Mouse (Mus musculus): Measurements from ENCODE around the gene Mrpl55. TPM values are rescaled to one million over a fixed set of nuclear protein-coding genes. Genes with fewer than 3 reads are reported as not detected.

Gene Mrpl55
- 119 and 128 TPM in 2 replicates for polyA plus RNA-seq (2016; fragmentation: Nextera tagmentation; extraction: Ambion mirVana)

- Histone ChIP-seq H3K36me3 (replicated peaks) (peaks cover 53% of the 10 kb centered on the region), H3K4me3 (peak within 1 kb of the TSS; percentile 83), H3K4me1 (peaks cover 17% of the 10 kb centered on the region), H3K27ac (replicated peaks) (peak within 1 kb of the TSS; percentile 85), H3K27me3 (replicated peaks; ENCODE audit: low read depth, poor library complexity, severe bottlenecking) (no peaks in the 10 kb centered on the region), H3K9me3 (no peaks in the 10 kb centered on the region)
- under 1% methylated on average over 63 of the region's 63 CpGs for WGBS
- DNase-seq (ENCODE audit: low spot score) = peak; percentile 97
Measured at GRCm38 (mm10) chr11:59202081-59202995, at the start of gene Mrpl55. Gene Mrpl55, plus strand, starts transcription at chr11:59202486.

DNA sequence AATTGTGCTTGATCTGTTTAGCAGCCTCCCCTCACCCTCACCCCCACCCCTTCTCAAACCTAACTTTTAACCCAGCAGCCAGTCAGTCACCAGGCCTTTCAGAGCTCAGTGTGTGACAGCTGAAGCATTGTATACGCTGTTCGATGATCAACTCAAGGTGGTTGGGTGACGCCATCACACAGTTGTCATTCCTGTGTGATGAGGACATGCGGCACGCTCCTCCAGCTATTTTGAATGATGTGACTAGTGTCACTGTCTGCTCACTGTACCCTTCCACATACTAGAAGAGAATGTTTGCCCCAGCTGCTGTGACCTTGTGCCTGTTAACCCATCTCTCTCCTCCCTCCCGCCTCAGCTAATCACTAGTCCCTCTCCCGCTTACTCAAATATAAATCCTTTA is 48.1 kb upstream of the Mrpl55 start:
- H3K36me3 ChIP-seq (replicated peaks) = peaks cover 31% of the 10 kb centered on the region
- H3K9me3 ChIP-seq = no peaks in the 10 kb centered on the region
- DNase-seq (ENCODE audit: low spot score) = no peak
- H3K4me3 ChIP-seq = no peak overlapping the region
- H3K27me3 ChIP-seq (replicated peaks; ENCODE audit: low read depth, poor library complexity, severe bottlenecking) = no peaks in the 10 kb centered on the region
- 92% methylated on average over 7 of the region's 7 CpGs for WGBS
- no peaks in the 10 kb centered on the region for H3K4me1 ChIP-seq
- no peak overlapping the region for H3K27ac ChIP-seq (replicated peaks)

DNA sequence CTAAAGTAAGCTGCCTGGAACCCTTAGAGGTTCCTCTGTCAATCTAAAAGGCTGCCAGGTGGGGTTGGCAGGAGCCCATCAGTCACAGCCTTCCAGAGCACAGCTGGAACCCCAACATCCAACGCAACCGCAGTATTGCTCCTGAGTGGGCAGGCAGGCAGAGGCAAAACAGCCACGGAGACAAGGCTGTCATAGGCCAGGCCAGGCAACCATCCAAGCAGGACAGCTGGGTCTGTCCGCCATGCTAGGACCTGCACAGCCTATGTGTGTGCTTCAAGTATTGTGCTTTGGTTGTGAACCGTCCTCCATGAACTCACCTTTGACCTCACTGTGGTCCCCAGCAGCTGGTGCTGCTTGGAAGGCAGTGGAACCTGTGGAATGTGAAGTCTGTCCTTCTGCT is 46.4 kb upstream of the Mrpl55 start:
- Histone ChIP-seq H3K4me3 (no peak overlapping the region), H3K27me3 (replicated peaks; ENCODE audit: low read depth, poor library complexity, severe bottlenecking) (no peaks in the 10 kb centered on the region), H3K36me3 (replicated peaks) (peaks cover 31% of the 10 kb centered on the region), H3K4me1 (no peaks in the 10 kb centered on the region), H3K27ac (replicated peaks) (no peak overlapping the region), H3K9me3 (no peaks in the 10 kb centered on the region)
- DNase-seq (ENCODE audit: low spot score) = no peak
- WGBS = 88% methylated on average over 5 of the region's 5 CpGs

GRCm38 (mm10) chr11:59159099-59159498 is 43.2 kb upstream of the Mrpl55 start:
- 94% methylated on average over 13 of the region's 13 CpGs for WGBS
- no peak for DNase-seq (ENCODE audit: low spot score)
- no peaks in the 10 kb centered on the region for H3K27me3 ChIP-seq (replicated peaks; ENCODE audit: low read depth, poor library complexity, severe bottlenecking)
- H3K9me3 ChIP-seq = no peaks in the 10 kb centered on the region
- peaks cover 11% of the 10 kb centered on the region for H3K4me1 ChIP-seq
- H3K36me3 ChIP-seq (replicated peaks) = peaks cover 31% of the 10 kb centered on the region
- no peak overlapping the region for H3K27ac ChIP-seq (replicated peaks)
- H3K4me3 ChIP-seq = no peak overlapping the region

GRCm38 (mm10) chr11:59159558-59159957 is 42.7 kb upstream of the Mrpl55 start:
- Histone ChIP-seq H3K36me3 (replicated peaks) (peaks cover 31% of the 10 kb centered on the region), H3K27ac (replicated peaks) (no peak overlapping the region), H3K4me1 (peaks cover 16% of the 10 kb centered on the region), H3K27me3 (replicated peaks; ENCODE audit: low read depth, poor library complexity, severe bottlenecking) (no peaks in the 10 kb centered on the region), H3K9me3 (no peaks in the 10 kb centered on the region), H3K4me3 (no peak overlapping the region)
- DNase-seq (ENCODE audit: low spot score) = no peak
- WGBS = 93% methylated on average over 4 of the region's 4 CpGs

GRCm38 (mm10) chr11:59161398-59161797 is 40.9 kb upstream of the Mrpl55 start:
- WGBS = 80% methylated on average over 5 of the region's 5 CpGs
- Histone ChIP-seq H3K4me1 (peaks cover 16% of the 10 kb centered on the region), H3K27me3 (replicated peaks; ENCODE audit: low read depth, poor library complexity, severe bottlenecking) (no peaks in the 10 kb centered on the region), H3K9me3 (no peaks in the 10 kb centered on the region), H3K27ac (replicated peaks) (no peak overlapping the region), H3K4me3 (no peak overlapping the region), H3K36me3 (replicated peaks) (peaks cover 21% of the 10 kb centered on the region)
- no peak for DNase-seq (ENCODE audit: low spot score)

DNA sequence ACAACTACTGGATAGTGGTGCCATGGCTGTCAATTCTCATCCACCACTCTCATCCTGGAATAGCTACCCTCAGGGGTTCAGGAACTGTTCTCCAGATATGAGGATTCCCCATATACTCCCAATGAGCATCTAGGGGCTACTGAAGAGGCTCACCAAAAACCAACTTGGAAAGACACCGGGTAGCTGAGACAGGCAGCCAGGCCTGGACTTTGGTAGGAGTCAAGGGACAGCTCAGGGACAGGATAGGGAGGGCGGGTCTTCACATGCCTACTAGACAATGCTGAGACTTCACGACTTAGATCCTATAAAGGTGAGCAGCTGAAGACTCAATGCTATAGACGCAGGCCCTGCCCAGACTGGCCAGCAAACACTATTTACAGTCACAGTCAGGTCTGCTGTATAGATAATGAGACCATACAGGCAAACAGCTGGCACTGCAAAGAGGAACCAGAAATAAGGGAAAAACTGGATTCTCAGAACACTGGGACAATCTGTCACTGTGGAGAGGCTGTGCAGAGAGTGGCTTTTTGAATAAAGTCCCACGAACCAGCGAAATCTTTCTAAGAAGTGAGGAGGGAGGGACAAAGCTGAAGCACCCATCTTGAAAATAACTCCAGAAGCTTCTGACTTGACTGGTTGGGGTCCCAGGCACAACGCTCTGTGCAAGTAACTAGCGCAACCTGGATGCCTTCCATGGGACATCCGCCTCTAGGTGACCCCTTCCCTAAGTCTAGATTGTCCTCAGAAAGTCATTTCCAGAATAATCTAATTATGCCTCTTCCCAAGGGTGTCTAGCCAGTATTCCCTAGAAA is 39.6 kb upstream of the Mrpl55 start:
- no peaks in the 10 kb centered on the region for H3K27me3 ChIP-seq (replicated peaks; ENCODE audit: low read depth, poor library complexity, severe bottlenecking)
- H3K4me3 ChIP-seq = peak overlapping the region; percentile 70
- peaks cover 16% of the 10 kb centered on the region for H3K4me1 ChIP-seq
- DNase-seq (ENCODE audit: low spot score) = no peak
- 64% methylated on average over 9 of the region's 9 CpGs for WGBS
- H3K36me3 ChIP-seq (replicated peaks) = peaks cover 11% of the 10 kb centered on the region
- peak overlapping the region; percentile 95 for H3K27ac ChIP-seq (replicated peaks)
- no peaks in the 10 kb centered on the region for H3K9me3 ChIP-seq

GRCm38 (mm10) chr11:59163255-59164236 is 38.7 kb upstream of the Mrpl55 start, which contains the start of gene Iba57:
Gene Iba57, minus strand, starts transcription at chr11:59163739.
- WGBS = 3% methylated on average over 68 of the region's 68 CpGs
- Histone ChIP-seq H3K36me3 (replicated peaks) (peaks cover 2% of the 10 kb centered on the region; the same call in 1 of the 2 replicates), H3K4me3 (peak within 1 kb of the TSS; percentile 70), H3K9me3 (no peaks in the 10 kb centered on the region), H3K27me3 (replicated peaks; ENCODE audit: low read depth, poor library complexity, severe bottlenecking) (no peaks in the 10 kb centered on the region), H3K4me1 (peaks cover 16% of the 10 kb centered on the region), H3K27ac (replicated peaks) (peak within 1 kb of the TSS; percentile 95)
- peak; percentile 99 for DNase-seq (ENCODE audit: low spot score)

GRCm38 (mm10) chr11:59164384-59164783 is 37.9 kb upstream of the Mrpl55 start:
- Histone ChIP-seq H3K27me3 (replicated peaks; ENCODE audit: low read depth, poor library complexity, severe bottlenecking) (no peaks in the 10 kb centered on the region), H3K4me1 (peaks cover 16% of the 10 kb centered on the region), H3K9me3 (no peaks in the 10 kb centered on the region), H3K27ac (replicated peaks) (no peak overlapping the region; the same call in 1 of the 2 replicates), H3K4me3 (peak overlapping the region; percentile 70), H3K36me3 (replicated peaks) (no peaks in the 10 kb centered on the region)
- 88% methylated on average over 9 of the region's 9 CpGs for WGBS
- DNase-seq (ENCODE audit: low spot score) = no peak

DNA sequence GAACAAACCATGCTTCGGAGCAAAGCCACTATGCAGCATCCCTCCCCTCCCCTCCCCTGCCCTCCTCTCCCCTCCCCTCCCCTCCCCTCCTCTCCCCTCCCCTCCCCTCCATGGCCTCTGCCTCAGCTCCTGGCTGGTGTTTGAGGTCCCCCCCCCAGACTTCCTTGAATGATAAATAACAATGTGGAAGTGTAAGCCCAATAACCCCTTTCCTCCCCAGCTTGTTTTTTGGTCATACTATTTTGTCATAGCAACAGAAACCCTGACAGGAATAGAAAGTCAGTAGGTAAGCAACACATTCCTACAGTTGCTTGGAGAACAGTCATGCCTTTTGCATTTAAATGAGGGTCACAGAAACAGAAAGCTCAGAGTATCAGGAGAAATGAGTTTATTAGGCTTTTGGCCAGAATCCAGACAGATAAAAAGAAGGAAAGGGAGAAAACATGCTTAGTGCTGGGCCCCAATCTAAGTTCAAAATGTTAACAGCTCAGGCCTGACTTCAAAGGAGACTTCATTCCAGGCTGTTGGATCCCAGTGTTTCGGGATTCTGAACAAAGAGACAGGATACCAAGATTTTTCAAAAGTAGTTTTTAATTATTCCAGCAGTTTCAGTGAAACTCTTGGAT is 36.6 kb upstream of the Mrpl55 start:
- no peak overlapping the region for H3K4me3 ChIP-seq
- H3K27ac ChIP-seq (replicated peaks) = no peak overlapping the region
- no peaks in the 10 kb centered on the region for H3K36me3 ChIP-seq (replicated peaks)
- DNase-seq (ENCODE audit: low spot score) = no peak
- WGBS = 67% methylated on average over 2 of the region's 2 CpGs
- H3K4me1 ChIP-seq = peaks cover 16% of the 10 kb centered on the region
- 0 out of 2 replicates have a peak, but pooled peaks cover 3% of the 10 kb centered on the region for H3K27me3 ChIP-seq (replicated peaks; ENCODE audit: low read depth, poor library complexity, severe bottlenecking)
- no peaks in the 10 kb centered on the region for H3K9me3 ChIP-seq

DNA sequence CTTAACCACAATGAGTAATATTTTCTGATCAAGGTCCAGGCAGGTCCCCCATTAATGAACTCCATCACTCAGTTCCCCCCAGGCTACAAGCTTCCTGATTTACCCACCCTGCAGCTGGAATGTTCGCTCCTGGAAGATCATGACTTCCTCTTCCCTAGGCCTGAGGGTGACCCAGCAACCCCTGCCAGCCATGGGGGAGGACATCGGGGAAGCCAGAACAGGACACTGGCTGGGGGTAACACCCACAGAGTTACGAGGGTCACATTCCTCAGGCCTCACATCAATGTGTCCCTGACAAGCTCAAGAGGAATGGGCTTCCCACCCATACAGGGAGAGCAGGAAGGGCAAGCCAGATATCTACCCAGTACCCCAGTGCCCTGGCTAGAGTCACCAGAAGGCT is 32.5 kb upstream of the Mrpl55 start:
- 63% methylated on average over 3 of the region's 3 CpGs for WGBS
- Histone ChIP-seq H3K27me3 (replicated peaks; ENCODE audit: low read depth, poor library complexity, severe bottlenecking) (peaks cover 28% of the 10 kb centered on the region), H3K27ac (replicated peaks) (no peak overlapping the region), H3K4me1 (no peaks in the 10 kb centered on the region), H3K4me3 (no peak overlapping the region), H3K9me3 (no peaks in the 10 kb centered on the region), H3K36me3 (replicated peaks) (no peaks in the 10 kb centered on the region)
- no peak for DNase-seq (ENCODE audit: low spot score)

All from embryonic facial prominence, embryonic 10.5 days (tissue).